ENCODE assay signal across 9 mouse cellular contexts in genomic region chr1:89781861-89782260, GRCm38 (mm10).
DNase-seq lines count a peak whose midpoint lies in the region; ATAC-seq and TF ChIP-seq lines count a peak whose summit lies in the region.
"Had no signal": no experiment of that assay in that cellular context is flagged by ENCODE, and none has a peak within 500 bp of the region (broad histone marks: within the 10 kb centered on the region; RNA-seq: fewer than 3 reads in every experiment).

No protein-coding gene starts in this region.

- H3K4me1 ChIP-seq in lung, postnatal 0 days (ENCODE audit: insufficient read depth, low read depth, low read length), result no peaks in the 10 kb centered on the region
- H3K4me1 ChIP-seq in lung, adult 2 months (ENCODE audit: control insufficient read depth, insufficient read depth, low read length), result no peaks in the 10 kb centered on the region

- no peak overlapping the region for H3K4me3 ChIP-seq in lung, postnatal 0 days (ENCODE audit: low read depth, low read length)
- H3K4me3 ChIP-seq in lung, adult 2 months (replicated peaks; ENCODE audit: extremely low read depth, low read depth, low read length), result no peak overlapping the region

- H3K27me3 ChIP-seq in lung, postnatal 0 days (replicated peaks; ENCODE audit: insufficient read depth, low read length), result no peaks in the 10 kb centered on the region

- TF ChIP-seq EP300 in lung, postnatal 0 days (IDR thresholded peaks at IDR 0.05), result no peak

- 0 out of 2 replicates have a peak, but pooled peaks have one; percentile 1 for ATAC-seq in frontal cortex, adult (ENCODE audit: low TSS enrichment)
- no peak for ATAC-seq in lung, postnatal 0 days
- ATAC-seq in monocyte, adult 5-6 weeks (replicated peaks; ENCODE audit: insufficient number of reproducible peaks, low FRiP score, low TSS enrichment, poor library complexity, severe bottlenecking), result no peak
- ATAC-seq: activated CD4-positive, CD25-positive, alpha-beta regulatory T cell, adult 4 months had no signal

- H3K36me3 ChIP-seq in lung, postnatal 0 days (ENCODE audit: insufficient read depth, low read length), result no peaks in the 10 kb centered on the region

- H3K4me2 ChIP-seq in lung, postnatal 0 days (replicated peaks; ENCODE audit: low read depth, low read length), result no peak overlapping the region

- no peak for TF ChIP-seq CTCF in lung, postnatal 0 days (IDR thresholded peaks at IDR 0.05)
- TF ChIP-seq CTCF in lung, adult 2 months (IDR thresholded peaks at IDR 0.05; ENCODE audit: insufficient read depth, low read length), result no peak

- no peak for TF ChIP-seq POLR2A in lung, adult 2 months (IDR thresholded peaks at IDR 0.05; ENCODE audit: borderline replicate concordance, extremely low read depth, low read depth, low read length)

- no peak for DNase-seq in frontal cortex, postnatal 25 days (ENCODE audit: low spot score in 2 of 2)
- DNase-seq in lung, postnatal 0 days (ENCODE audit: low spot score), result peak; percentile 18
- DNase-seq in lung, adult 2 months, result no peak
- DNase-seq in NIH3T3 (ENCODE audit: low read depth), result peak; percentile 77
- DNase-seq in kidney, postnatal 4 days, result peak; percentile 66 to 69
- no peak for DNase-seq in cerebellum, adult 8-10 months

- no peak overlapping the region for H3K27ac ChIP-seq in lung, postnatal 0 days (ENCODE audit: low read length)

- WGBS in lung, postnatal 0 days, result 61% methylated on average over 8 of the region's 8 CpGs
- WGBS in lung, adult 2 months, result 62% methylated on average over 8 of the region's 8 CpGs

- H3K9ac ChIP-seq in lung, postnatal 0 days (replicated peaks; ENCODE audit: low read depth), result no peak overlapping the region

- H3K9me3 ChIP-seq in lung, postnatal 0 days (ENCODE audit: low read length), result no peaks in the 10 kb centered on the region

Comparison
In these comparisons a context has a peak if more than half of its experiments do, and no peak if none do; other contexts are left out.
1. DNase-seq: peak in lung, postnatal 0 days (single experiment), NIH3T3 (single experiment) and kidney, postnatal 4 days (2 of 2); none in frontal cortex, postnatal 25 days (0 of 2), lung, adult 2 months (single experiment) and cerebellum, adult 8-10 months (single experiment).